Mouse (Mus musculus) mouse trophoblast stem cell (cell line): Measurements from ENCODE around the gene Ulbp1.
"Not testable (repeated sequence)": the region's sequence is repeated elsewhere in the genome, so short reads cannot be mapped to it uniquely, and the experiment has no call there.

Experiments
- in situ Hi-C, 2 experiments: fragments of 300-500 bp; cut with MseI, MboI; formaldehyde crosslinking; loops; 2 replicates in 1 of 2; 3 replicates in 1 of 2; pipeline ENCODE4 v1.15.1; 2025

Gene Ulbp1

DNA sequence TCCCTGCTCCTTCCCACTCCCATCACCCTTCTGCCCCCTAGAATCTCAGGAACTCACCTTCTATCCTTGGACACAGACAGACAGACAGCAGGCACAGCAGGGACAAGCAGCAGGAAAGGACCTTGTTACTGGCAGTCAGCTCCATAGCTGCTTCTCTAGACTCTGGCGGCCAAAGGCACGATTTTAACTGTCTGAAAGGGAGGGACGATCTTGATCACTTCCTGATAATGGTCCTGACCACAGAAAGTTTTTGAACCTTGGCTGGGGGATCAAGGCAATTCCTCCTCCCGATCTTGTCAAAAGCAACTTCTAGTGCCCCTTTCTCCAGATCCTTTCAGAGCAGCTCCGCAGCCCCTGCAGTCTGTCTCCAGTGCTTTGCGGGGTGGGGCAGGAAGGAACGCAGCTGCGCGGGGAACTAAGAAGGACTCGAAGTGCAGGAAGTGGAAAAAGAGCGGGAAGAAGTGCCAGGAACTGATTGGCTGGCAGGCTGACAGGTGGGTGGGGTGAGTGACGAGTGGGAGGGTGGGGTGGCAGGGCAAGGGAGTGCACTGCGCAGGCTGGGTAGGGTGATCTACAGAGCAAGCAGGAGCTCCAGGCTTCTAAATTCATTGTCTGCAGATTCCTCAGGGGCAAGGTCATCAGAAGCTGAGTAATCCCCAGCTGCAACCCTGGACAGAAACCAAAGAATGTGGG lies at the start of gene Ulbp1:
Gene Ulbp1 (minus strand): TSS at position 442 of the 693 bp plus-strand sequence.
- in situ Hi-C loops, result no loop called here

DNA sequence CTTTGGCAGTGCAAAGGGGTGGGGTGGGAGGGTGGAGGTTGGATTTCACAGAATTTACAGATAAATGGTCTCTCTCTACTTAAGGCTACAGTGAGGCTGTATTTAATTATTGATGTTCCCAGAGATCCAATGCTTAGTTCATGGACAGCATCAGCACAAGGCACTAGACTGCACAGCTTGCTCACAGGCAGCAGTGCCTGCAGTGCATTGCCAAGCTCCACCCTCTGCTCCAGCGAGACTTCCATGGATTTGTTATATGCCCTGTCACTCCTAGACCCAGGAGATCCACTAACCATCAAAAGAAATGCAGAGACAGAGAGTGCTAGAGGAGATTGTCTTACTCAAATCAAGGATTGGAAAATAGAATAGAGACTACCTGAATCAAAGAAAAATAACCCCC lies 24.7 kb upstream of the Ulbp1 start:
- in situ Hi-C loops, result not testable (repeated sequence)

DNA sequence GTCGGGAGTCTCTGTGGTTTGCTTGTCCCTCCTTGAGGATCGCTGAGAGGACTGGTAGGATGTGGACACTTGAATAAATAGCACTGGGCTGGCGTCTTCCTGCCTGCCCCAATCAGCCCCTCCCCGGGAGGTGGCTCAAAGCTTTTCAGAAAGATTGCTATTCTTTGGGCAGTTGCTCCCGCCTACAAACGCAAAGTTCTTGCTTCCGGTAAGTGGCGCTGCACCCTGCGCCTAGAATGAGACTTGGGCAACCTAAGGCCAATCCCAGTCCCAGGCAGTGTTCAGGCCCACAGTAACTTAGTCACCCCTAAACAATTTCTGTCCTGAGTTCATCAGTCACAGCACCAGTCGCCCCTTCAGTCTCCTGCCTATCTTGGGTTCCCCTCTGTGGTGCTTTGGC lies 18.9 kb upstream of the Ulbp1 start:
- in situ Hi-C loops, result not testable (repeated sequence)

DNA sequence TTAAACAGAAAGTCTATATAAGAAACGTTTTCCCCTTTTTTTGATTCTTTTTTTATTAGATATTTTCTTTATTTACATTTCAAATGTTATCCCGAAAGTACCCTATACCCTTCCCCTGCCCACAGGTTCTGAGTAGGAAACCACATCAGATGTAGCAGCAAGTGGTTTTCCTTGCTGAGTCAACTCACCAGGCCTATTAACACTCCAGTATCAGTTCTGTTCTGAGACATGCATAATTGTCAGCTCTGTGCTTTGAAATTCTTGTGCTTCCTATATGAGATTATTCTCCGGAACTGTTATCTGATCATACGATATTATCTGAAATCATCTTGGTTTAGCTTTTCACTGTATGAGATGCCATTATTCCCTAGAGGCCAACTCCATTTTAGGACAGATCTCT lies 10.2 kb upstream of the Ulbp1 start:
- in situ Hi-C loops, result no loop called here

DNA sequence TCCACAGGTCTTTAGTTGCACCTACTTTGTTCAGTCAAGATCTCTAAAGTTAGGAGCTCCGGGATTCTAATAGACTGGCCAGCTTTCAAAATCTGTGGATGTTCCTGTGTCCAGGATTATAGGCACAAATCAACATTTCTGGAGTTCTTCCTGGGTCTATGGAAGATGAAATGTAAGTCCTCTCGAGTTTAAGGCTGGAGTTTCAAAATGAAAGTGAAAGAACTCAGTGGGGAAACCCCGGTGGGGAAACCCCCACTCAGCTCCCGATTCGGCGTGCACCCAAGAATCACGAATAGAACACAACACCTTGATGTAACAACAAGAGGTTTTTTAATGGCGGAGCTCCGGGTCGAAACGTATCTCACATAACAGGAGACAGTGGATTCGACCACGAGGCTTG lies 787 bp upstream of the Ulbp1 start:
- in situ Hi-C loops, result not testable (repeated sequence)

DNA sequence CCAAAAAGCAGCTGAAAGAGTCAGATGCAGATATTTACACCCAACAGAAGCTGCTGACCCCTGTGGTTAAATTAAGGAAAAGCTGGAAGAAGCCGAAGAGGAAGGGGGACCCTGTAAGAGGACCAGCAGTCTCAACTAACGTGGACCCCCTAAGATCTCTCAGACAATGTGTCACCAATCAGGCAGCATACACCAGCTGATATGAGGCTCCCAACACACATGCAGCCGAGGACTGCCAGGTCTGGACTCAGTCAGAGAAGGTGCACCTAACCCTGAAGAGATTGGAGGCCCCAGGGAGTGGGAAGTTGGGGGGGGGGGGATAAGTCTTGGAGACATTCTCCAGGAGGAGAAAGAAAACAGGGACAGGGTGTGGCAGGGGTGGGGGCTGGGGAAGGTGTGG lies 1.8 kb downstream of the Ulbp1 start:
- in situ Hi-C loops, result no loop called here

DNA sequence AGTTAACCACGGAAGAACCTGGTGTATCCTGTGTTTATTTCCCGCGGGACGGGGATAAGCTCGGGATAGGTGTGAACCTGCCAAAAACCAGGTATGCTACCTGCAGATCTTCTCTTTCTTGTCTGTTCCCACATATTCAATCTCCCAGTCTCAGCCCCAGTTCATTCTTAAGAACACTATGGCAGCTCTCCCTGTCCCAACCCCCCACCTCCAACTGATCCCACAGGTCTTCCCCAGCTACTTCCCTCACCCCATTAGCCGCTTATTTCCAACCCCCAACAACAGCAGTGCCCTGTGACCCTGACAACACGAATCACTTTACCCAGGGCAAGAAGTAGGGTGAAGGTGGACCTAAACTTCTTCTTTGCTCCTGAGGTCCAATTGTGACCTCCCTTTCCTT lies 3.0 kb downstream of the Ulbp1 start:
- in situ Hi-C loops, result no loop called here

DNA sequence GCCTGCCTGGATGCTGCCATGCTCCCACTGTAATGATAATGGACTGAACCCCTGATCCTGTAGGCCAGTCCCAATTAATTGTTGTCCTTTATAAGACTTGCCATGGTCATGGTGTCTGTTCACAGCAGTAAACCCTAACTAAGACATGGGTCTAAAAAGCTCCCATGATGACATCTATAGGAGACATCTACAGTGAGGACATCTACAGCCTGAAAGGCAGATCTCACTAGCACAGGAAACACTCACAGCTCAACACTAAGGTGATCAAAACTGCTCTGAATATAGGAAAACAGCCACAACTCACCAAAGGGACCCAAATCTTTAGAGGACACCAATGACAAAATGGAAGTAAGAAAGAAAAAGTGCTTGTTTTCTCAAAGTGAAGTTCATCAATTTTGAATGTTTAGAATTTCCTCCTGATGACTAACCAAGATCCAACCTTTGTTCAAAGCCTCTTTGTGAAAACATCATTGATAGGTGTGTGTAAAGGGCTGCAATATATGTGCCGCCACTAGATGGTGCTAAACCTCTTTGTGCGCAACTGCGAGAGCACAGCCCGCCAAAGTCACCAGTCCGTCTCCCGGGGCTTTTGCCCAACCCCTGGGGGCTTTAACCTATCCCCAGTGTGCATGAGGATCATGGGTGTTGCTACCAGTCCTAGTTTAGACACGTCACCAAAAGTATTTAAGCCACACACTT lies 3.6 kb downstream of the Ulbp1 start:
- in situ Hi-C loops, result not testable (repeated sequence)

DNA sequence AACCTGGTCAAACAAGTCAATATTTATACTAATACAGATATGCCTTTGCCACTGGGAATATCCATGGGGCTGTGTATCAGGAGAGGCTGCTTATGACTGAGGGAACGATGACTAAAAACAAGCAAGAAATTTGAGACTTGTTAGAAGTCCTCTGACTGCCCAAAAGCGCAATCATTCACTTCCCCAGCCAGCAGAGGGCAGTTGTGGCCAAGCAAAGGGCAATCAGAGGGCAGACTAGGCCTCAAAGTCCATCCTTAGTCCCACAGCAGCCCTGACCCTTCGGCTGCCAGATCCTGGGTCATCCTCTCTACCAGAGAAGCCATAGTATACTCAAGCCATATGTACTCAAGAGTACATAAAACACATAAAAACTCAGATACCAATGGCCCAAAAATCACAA lies 11.4 kb downstream of the Ulbp1 start:
- in situ Hi-C loops, result no loop called here

DNA sequence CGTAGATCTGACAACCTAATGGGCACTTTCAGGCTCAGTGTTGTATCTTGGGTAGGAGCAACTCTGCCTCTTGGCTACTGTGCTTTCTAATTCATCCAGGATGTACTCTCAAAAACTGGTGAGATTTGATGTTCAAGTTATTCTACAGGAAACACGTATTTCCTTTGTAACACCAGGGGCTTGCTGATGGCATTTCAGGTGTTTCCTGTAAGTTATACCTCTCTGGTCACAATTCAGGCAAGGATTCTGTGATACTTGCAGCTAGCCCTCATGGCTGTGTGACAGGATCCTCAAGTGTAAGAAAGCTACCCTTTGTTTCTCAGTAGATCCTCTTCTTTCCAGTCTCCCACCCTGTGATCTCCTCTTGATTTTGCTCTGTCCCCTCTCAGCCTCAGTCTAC lies 34.5 kb downstream of the Ulbp1 start:
- in situ Hi-C loops, result no loop called here

DNA sequence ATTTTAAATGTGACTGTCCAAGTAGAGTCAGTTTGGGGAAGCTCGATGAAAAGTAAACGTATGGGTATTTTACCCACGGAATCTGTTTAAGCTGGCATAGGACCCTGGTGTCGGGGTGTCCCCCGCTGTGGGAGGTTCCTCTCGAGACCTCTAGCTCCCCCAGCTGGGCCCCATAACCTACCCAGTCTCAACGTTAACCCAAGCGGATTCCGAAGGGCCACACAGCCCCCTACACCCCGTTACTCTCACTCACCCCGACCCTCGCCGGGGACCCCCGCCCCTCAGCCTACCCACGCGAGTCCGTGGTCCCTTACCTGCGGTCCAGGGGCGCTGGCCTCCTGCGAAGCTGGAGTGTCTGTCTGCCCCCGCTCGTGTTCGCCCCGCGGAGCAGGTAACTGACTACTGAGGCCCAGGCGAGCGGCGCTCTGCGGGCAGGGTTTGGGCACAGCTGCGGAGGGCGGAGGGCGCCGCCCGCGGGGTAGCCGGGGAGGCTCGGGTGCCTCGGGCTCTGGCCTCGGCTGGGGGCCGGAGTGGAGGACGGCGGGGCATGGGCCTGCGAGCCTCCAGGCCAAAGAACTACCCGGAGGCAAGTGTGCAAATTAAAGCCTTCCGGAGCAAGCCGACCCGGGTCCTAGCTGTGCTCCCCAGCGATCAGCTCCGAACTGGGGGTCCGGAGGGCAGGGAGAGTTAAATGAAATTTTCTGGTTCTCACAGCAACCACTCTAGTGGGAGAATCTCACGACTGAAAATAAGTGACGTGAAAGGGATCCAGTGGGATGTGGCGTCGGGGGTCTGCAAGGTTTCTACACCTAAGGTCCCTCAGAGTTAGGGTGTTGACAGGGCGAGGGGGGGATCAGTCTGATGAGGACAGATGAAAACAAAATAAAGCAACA lies 80.0 kb downstream of the Ulbp1 start:
- in situ Hi-C loops, result no loop called here

DNA sequence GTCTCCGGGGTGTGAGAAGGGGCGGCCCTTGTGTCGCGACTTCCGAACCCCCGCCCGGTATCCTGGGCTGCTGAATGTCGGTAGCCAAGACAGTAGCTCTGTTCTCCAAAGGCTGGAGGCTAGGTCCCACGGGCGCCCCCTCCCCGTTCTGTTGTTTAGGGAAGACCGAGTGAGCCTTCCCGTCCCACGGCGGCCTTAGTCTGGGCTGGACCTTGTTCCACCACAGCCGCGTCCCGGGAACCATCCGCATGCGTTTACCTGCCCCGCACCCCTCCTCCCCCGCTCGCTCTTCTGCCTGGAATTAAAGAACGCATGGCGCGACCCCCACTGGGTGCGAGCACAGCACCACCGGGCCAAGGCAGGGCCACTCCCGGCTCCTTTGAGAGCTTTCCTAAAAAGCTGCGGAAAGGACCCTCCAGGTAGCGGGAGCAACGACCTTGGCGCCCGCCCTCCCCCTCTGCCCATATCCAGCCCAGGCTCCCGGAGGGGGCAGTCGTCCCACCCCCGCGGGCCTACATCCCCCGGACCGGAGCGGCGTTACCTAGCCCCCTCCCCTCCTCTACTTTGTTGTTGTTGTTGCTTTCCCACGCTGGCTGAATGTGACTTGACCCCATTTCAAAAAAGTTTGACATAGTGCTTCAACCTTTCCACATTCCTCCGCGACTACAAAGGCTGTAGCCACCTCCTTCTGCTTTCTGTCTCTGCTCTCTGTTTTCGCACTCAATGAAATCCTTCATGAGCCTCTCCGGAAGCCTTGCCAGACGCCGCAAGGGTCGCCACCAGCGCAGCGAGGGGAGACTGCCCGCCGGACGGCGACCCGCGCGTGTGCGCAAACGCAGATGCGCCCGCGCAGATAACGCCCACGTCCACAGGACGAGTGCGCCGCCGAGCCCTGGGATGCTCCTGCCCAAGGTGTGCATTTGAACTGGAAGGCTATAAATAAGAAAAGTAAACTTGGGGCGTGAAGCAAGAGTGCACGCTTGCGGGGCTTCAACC lies 81.2 kb downstream of the Ulbp1 start:
- in situ Hi-C loops, result no loop called here

DNA sequence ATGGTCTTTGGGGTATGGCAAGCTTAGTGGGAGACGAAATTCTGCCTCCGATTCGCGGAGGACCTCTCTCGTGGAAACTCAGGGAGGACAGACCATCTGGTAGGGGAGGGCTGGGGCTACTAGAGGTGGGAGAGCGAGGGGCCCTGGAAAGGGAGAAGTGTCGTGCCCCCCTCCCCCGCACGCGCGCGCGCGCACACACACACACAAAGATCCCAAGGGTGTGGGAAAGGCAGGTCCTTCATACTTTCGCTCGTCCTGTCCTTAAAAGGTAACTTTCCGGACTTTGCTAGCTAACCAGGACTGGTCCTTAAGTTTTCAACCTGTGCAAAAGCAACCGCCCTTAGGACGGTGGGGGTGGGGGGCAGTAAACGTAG lies 81.9 kb downstream of the Ulbp1 start:
- in situ Hi-C loops, result no loop called here

DNA sequence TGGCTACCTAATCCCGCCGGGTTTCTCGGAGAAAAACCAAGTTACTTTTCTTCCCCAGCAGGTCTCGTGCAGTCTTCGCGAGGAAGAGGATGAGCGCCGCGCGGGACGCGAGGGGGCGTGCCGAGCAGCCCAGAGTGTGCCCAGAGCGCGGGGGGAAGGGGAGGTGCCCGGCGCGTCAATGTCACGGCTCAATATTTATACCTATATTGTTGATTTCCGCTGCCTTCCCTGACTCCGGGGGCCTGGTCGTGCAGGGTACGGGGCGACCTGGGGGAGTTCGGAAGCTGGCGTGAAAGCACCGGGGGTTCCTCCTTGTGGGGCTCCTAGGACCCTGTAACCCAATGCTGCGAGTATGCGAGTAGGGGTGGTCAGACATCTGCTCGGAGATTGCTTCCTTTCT lies 82.3 kb downstream of the Ulbp1 start:
- in situ Hi-C loops, result no loop called here
